Mouse (Mus musculus): ENCODE measurements around the gene Entpd7.

The Entpd7 gene

GRCm38 (mm10) chr19:43724194-43724593, 34.7 kb downstream of the Entpd7 start:
- no peak overlapping the region for H3K4me3 ChIP-seq (replicated peaks; ENCODE audit: low read length)
- H3K4me1 ChIP-seq (replicated peaks; ENCODE audit: low read depth, low read length) = peaks cover 40% of the 10 kb centered on the region
- H3K9me3 ChIP-seq (ENCODE audit: low read length) = no peaks in the 10 kb centered on the region
- H3K36me3 ChIP-seq (ENCODE audit: insufficient read depth, low read length) = peaks cover 23% of the 10 kb centered on the region
- no peak for TF ChIP-seq CTCF (conservative IDR thresholded peaks at IDR 0.05; ENCODE audit: low read length)
- TF ChIP-seq POU5F1 (IDR thresholded peaks at IDR 0.05; ENCODE audit: borderline replicate concordance, low read length) = no peak
- TF ChIP-seq NANOG (IDR thresholded peaks at IDR 0.05; ENCODE audit: borderline replicate concordance, low read length) = no peak
- no peaks in the 10 kb centered on the region for H3K27me3 ChIP-seq (ENCODE audit: insufficient read depth, low read length)

- H3K4me3 ChIP-seq (replicated peaks; ENCODE audit: low read length) = peak overlapping the region; percentile 35; the same call in 1 of the 2 replicates
- H3K9me3 ChIP-seq (ENCODE audit: low read length) = no peaks in the 10 kb centered on the region
- peaks cover 46% of the 10 kb centered on the region for H3K4me1 ChIP-seq (replicated peaks; ENCODE audit: low read depth, low read length)
- H3K36me3 ChIP-seq (ENCODE audit: insufficient read depth, low read length) = peaks cover 23% of the 10 kb centered on the region
- H3K27me3 ChIP-seq (ENCODE audit: insufficient read depth, low read length) = no peaks in the 10 kb centered on the region
- no peak for TF ChIP-seq CTCF (conservative IDR thresholded peaks at IDR 0.05; ENCODE audit: low read length)
Observed at GRCm38 (mm10) chr19:43724821-43725220, 35.3 kb downstream of the Entpd7 start.

GRCm38 (mm10) chr19:43726510-43727146, 37.2 kb downstream of the Entpd7 start:
- Histone ChIP-seq H3K4me1 (replicated peaks; ENCODE audit: low read depth, low read length) (peaks cover 53% of the 10 kb centered on the region), H3K36me3 (ENCODE audit: insufficient read depth, low read length) (peaks cover 19% of the 10 kb centered on the region), H3K4me3 (replicated peaks; ENCODE audit: low read length) (no peak overlapping the region), H3K9me3 (ENCODE audit: low read length) (no peaks in the 10 kb centered on the region), H3K27me3 (ENCODE audit: insufficient read depth, low read length) (no peaks in the 10 kb centered on the region)
- TF ChIP-seq NANOG (IDR thresholded peaks at IDR 0.05; ENCODE audit: borderline replicate concordance, low read length) = no peak
- no peak for TF ChIP-seq CTCF (conservative IDR thresholded peaks at IDR 0.05; ENCODE audit: low read length)
- no peak for TF ChIP-seq POU5F1 (IDR thresholded peaks at IDR 0.05; ENCODE audit: borderline replicate concordance, low read length)

GRCm38 (mm10) chr19:43729296-43730036, 40.0 kb downstream of the Entpd7 start:
- Histone ChIP-seq H3K27me3 (ENCODE audit: insufficient read depth, low read length) (no peaks in the 10 kb centered on the region), H3K4me3 (replicated peaks; ENCODE audit: low read length) (peak overlapping the region; percentile 70), H3K4me1 (replicated peaks; ENCODE audit: low read depth, low read length) (peaks cover 59% of the 10 kb centered on the region), H3K36me3 (ENCODE audit: insufficient read depth, low read length) (peaks cover 15% of the 10 kb centered on the region; the same call in 1 of the 2 replicates), H3K9me3 (ENCODE audit: low read length) (no peaks in the 10 kb centered on the region)
- no peak for TF ChIP-seq NANOG (IDR thresholded peaks at IDR 0.05; ENCODE audit: borderline replicate concordance, low read length)
- TF ChIP-seq CTCF (conservative IDR thresholded peaks at IDR 0.05; ENCODE audit: low read length) = no peak
- TF ChIP-seq POU5F1 (IDR thresholded peaks at IDR 0.05; ENCODE audit: borderline replicate concordance, low read length) = no peak

GRCm38 (mm10) chr19:43730037-43730428, 40.6 kb downstream of the Entpd7 start:
- Histone ChIP-seq H3K4me3 (replicated peaks; ENCODE audit: low read length) (peak overlapping the region; percentile 70), H3K27me3 (ENCODE audit: insufficient read depth, low read length) (no peaks in the 10 kb centered on the region), H3K9me3 (ENCODE audit: low read length) (no peaks in the 10 kb centered on the region), H3K4me1 (replicated peaks; ENCODE audit: low read depth, low read length) (peaks cover 58% of the 10 kb centered on the region), H3K36me3 (ENCODE audit: insufficient read depth, low read length) (peaks cover 15% of the 10 kb centered on the region; the same call in 1 of the 2 replicates)
- no peak for TF ChIP-seq POU5F1 (IDR thresholded peaks at IDR 0.05; ENCODE audit: borderline replicate concordance, low read length)

- H3K27me3 ChIP-seq (ENCODE audit: insufficient read depth, low read length) = no peaks in the 10 kb centered on the region
- H3K36me3 ChIP-seq (ENCODE audit: insufficient read depth, low read length) = peaks cover 16% of the 10 kb centered on the region
- no peak for TF ChIP-seq POU5F1 (IDR thresholded peaks at IDR 0.05; ENCODE audit: borderline replicate concordance, low read length)
- TF ChIP-seq NANOG (IDR thresholded peaks at IDR 0.05; ENCODE audit: borderline replicate concordance, low read length) = no peak
- TF ChIP-seq CTCF (conservative IDR thresholded peaks at IDR 0.05; ENCODE audit: low read length) = no peak
- H3K9me3 ChIP-seq (ENCODE audit: low read length) = no peaks in the 10 kb centered on the region
- H3K4me1 ChIP-seq (replicated peaks; ENCODE audit: low read depth, low read length) = peaks cover 56% of the 10 kb centered on the region
- no peak overlapping the region for H3K4me3 ChIP-seq (replicated peaks; ENCODE audit: low read length)
Observed at GRCm38 (mm10) chr19:43731157-43731556, 41.7 kb downstream of the Entpd7 start.

GRCm38 (mm10) chr19:43738409-43738808, 48.9 kb downstream of the Entpd7 start:
- no peak overlapping the region for H3K4me3 ChIP-seq (replicated peaks; ENCODE audit: low read length)
- H3K9me3 ChIP-seq (ENCODE audit: low read length) = no peaks in the 10 kb centered on the region
- peaks cover 29% of the 10 kb centered on the region for H3K4me1 ChIP-seq (replicated peaks; ENCODE audit: low read depth, low read length)
- peaks cover 80% of the 10 kb centered on the region for H3K36me3 ChIP-seq (ENCODE audit: insufficient read depth, low read length)
- TF ChIP-seq POU5F1 (IDR thresholded peaks at IDR 0.05; ENCODE audit: borderline replicate concordance, low read length) (no peak), CTCF (conservative IDR thresholded peaks at IDR 0.05; ENCODE audit: low read length) (no peak)
- H3K27me3 ChIP-seq (ENCODE audit: insufficient read depth, low read length) = no peaks in the 10 kb centered on the region

GRCm38 (mm10) chr19:43743401-43743800, 53.9 kb downstream of the Entpd7 start:
- H3K4me3 ChIP-seq (replicated peaks; ENCODE audit: low read length) = no peak overlapping the region
- H3K36me3 ChIP-seq (ENCODE audit: insufficient read depth, low read length) = peaks cover 96% of the 10 kb centered on the region
- peaks cover 11% of the 10 kb centered on the region; the same call in 1 of the 2 replicates for H3K4me1 ChIP-seq (replicated peaks; ENCODE audit: low read depth, low read length)
- H3K9me3 ChIP-seq (ENCODE audit: low read length) = no peaks in the 10 kb centered on the region
- H3K27me3 ChIP-seq (ENCODE audit: insufficient read depth, low read length) = no peaks in the 10 kb centered on the region
- TF ChIP-seq POU5F1 (IDR thresholded peaks at IDR 0.05; ENCODE audit: borderline replicate concordance, low read length) (no peak), CTCF (conservative IDR thresholded peaks at IDR 0.05; ENCODE audit: low read length) (no peak), NANOG (IDR thresholded peaks at IDR 0.05; ENCODE audit: borderline replicate concordance, low read length) (no peak)

Measured in E14TG2a.4 (cell line).